Mouse (Mus musculus) heart, adult 2 months (tissue): Measurements from ENCODE around the gene Ace3.

ENCODE experiments used
- CTCF ChIP-seq: fragments of 200-600 bp; IDR thresholded peaks from 2 replicates; pipeline ENCODE4 v1.8.1; 2022; ENCODE audit warnings: antibody characterized with exemption, mild to moderate bottlenecking, moderate library complexity
- EP300 ChIP-seq: fragments of 200-500 bp; IDR thresholded peaks from 2 replicates; pipeline ENCODE4 v1.6.1; 2011; ENCODE audit warnings: low read depth, low read length, control low read depth; ENCODE audit not compliant: insufficient read depth
- POLR2A ChIP-seq: fragments of 200-500 bp; IDR thresholded peaks from 2 replicates; pipeline ENCODE4 v1.6.1; 2011; ENCODE audit warnings: mild to moderate bottlenecking, low read depth, low read length, control low read depth; ENCODE audit not compliant: insufficient read depth

GRCm38 (mm10) chr11:105964691-105965090 lies 29.8 kb upstream of the Ace3 start:
- TF ChIP-seq CTCF (peak; percentile 31), EP300 (no peak), POLR2A (no peak)
